Mouse (Mus musculus) lung, embryonic 14.5 days (tissue): ENCODE measurements around the gene Sema4f. TPM values are rescaled to one million over a fixed set of nuclear protein-coding genes. Genes with fewer than 3 reads are reported as not detected.

ENCODE experiments used
- ATAC-seq: fragments of 200-750 bp; cut with Nextera tagmentation; 2 replicates; pipeline ENCODE4 v1.8.0; 2017; ENCODE audit warnings: mild to moderate bottlenecking, moderate TSS enrichment, moderate library complexity; ENCODE audit not compliant: insufficient read depth
- DNase-seq: peaks from one replicate; pipeline ENCODE4 v3.0.0-alpha.2; 2015
- H3K27ac ChIP-seq: fragments of 300-500 bp; sonication (generic); 2 replicates; pipeline ENCODE4 v1.5.1; 2014; ENCODE audit warnings: low read depth, mild to moderate bottlenecking, moderate library complexity
- H3K27me3 ChIP-seq: fragments of 300-500 bp; sonication (generic); 2 replicates; pipeline ENCODE4 v1.6.1; 2014; ENCODE audit warnings: low read length, control low read depth; ENCODE audit not compliant: insufficient read depth
- H3K36me3 ChIP-seq: fragments of 300-500 bp; sonication (generic); 2 replicates; pipeline ENCODE4 v1.6.1; 2014; ENCODE audit warnings: control low read depth; ENCODE audit not compliant: insufficient read depth
- H3K4me1 ChIP-seq: fragments of 300-500 bp; sonication (generic); 2 replicates; pipeline ENCODE4 v1.6.1; 2014; ENCODE audit warnings: antibody characterized with exemption, control low read depth; ENCODE audit not compliant: insufficient read depth
- H3K4me2 ChIP-seq: fragments of 300-500 bp; sonication (generic); 2 replicates; pipeline ENCODE4 v1.6.1; 2014; ENCODE audit warnings: mild to moderate bottlenecking
- H3K4me3 ChIP-seq: fragments of 300-500 bp; sonication (generic); 2 replicates; pipeline ENCODE4 v1.5.1; 2014; ENCODE audit warnings: low read depth, low read length
- H3K9ac ChIP-seq: fragments of 300-500 bp; sonication (generic); 2 replicates; pipeline ENCODE4 v1.6.1; 2014
- H3K9me3 ChIP-seq: fragments of 300-500 bp; sonication (generic); 2 replicates; pipeline ENCODE4 v1.6.1; 2016; ENCODE audit warnings: low read depth, low read length, control low read depth
- CTCF ChIP-seq: IDR thresholded peaks from 2 replicates; pipeline ENCODE4 v1.5.1; 2016; ENCODE audit warnings: antibody characterized with exemption, low read depth
- WGBS: fragments of 180-500 bp; shearing (Covaris S2); extraction: QIAGEN DNeasy Blood & Tissue Kit; methylation state at CpG from one replicate; pipeline ENCODE4 v1.1.7; 2014; 5-methylcytosine and 5-hydroxymethylcytosine counted together
- polyA plus RNA-seq: library from polyadenylated mRNA; unstranded; fragments of >200 nt; fragmentation: Nextera tagmentation; extraction: Ambion mirVana; gene quantifications from 2 replicates; pipeline ENCODE4 v1.2.1, GENCODE M21; 2014

The Sema4f gene
- polyA plus RNA-seq = 8.5 and 10.0 TPM in 2 replicates

DNA sequence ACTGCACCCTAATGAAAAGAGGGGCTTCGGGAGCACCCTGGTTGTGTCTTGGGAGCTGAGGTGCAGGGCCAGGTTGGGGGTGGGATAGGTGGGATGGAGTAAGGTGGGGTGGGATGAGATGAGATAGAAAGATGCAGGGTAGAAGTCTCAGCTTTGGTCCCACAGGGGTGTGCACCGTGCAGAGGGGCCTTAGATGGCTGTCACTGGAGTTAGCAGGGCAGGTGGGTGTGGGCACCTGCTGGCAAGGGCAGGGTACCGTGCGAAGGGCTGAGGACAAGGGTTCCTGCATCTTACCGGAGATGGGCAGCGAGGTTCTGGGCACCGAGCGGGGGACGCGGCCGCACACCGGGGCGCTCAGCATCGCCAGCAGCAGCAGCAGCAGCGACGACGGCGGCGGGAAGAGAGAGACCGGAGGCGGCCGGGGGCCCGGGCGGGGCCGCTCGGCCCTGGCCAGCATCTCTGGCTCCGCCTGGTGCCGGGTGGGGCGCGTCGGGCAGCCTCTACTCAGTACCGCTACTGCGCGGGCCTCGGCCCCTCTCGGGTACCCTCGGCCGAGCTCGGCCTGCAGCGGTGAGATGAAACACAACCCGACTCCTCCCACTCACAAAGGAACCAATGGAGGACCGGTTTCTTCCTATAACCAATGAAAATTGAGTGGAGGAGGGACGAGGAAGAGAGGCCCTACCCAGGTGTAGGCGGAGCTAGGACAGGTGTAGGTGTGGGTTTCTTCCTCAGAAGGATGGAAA is at the start of gene Sema4f:
Gene Sema4f (minus strand): TSS at position 603 of the 746 bp plus-strand sequence.
- H3K4me1 ChIP-seq = no peaks in the 10 kb centered on the region
- peak within 1 kb of the TSS; percentile 50 for H3K4me3 ChIP-seq
- peaks cover 10% of the 10 kb centered on the region for H3K27me3 ChIP-seq
- TF ChIP-seq CTCF = no peak
- DNase-seq (peak; percentile 83), ATAC-seq (peak; percentile 99)
- peak within 1 kb of the TSS; percentile 74 for H3K4me2 ChIP-seq
- 2% methylated on average over 44 of the region's 44 CpGs for WGBS
- peak within 1 kb of the TSS; percentile 41 for H3K9ac ChIP-seq
- no peaks in the 10 kb centered on the region for H3K9me3 ChIP-seq
- no peak within 1 kb of the TSS for H3K27ac ChIP-seq
- no peaks in the 10 kb centered on the region for H3K36me3 ChIP-seq

GRCm38 (mm10) chr6:82987411-82987971 is 47.9 kb upstream of the Sema4f start:
- H3K9ac ChIP-seq = no peak overlapping the region
- no peak overlapping the region for H3K27ac ChIP-seq
- H3K27me3 ChIP-seq = no peaks in the 10 kb centered on the region
- WGBS = 15% methylated on average over 9 of the region's 9 CpGs
- H3K9me3 ChIP-seq = no peaks in the 10 kb centered on the region
- no peak for TF ChIP-seq CTCF
- no peak overlapping the region for H3K4me2 ChIP-seq
- no peaks in the 10 kb centered on the region for H3K36me3 ChIP-seq
- no peak overlapping the region for H3K4me3 ChIP-seq
- H3K4me1 ChIP-seq = no peaks in the 10 kb centered on the region
- ATAC-seq = no peak
- no peak for DNase-seq

GRCm38 (mm10) chr6:82971031-82971430 is 31.5 kb upstream of the Sema4f start:
- Histone ChIP-seq H3K4me2 (no peak overlapping the region), H3K36me3 (no peaks in the 10 kb centered on the region), H3K9me3 (no peaks in the 10 kb centered on the region), H3K9ac (no peak overlapping the region), H3K4me1 (no peaks in the 10 kb centered on the region), H3K27me3 (no peaks in the 10 kb centered on the region), H3K4me3 (no peak overlapping the region), H3K27ac (no peak overlapping the region)
- peak; percentile 88 for ATAC-seq
- TF ChIP-seq CTCF = peak; percentile 85
- WGBS = 6% methylated on average over 5 of the region's 5 CpGs
- peak; percentile 88 for DNase-seq

DNA sequence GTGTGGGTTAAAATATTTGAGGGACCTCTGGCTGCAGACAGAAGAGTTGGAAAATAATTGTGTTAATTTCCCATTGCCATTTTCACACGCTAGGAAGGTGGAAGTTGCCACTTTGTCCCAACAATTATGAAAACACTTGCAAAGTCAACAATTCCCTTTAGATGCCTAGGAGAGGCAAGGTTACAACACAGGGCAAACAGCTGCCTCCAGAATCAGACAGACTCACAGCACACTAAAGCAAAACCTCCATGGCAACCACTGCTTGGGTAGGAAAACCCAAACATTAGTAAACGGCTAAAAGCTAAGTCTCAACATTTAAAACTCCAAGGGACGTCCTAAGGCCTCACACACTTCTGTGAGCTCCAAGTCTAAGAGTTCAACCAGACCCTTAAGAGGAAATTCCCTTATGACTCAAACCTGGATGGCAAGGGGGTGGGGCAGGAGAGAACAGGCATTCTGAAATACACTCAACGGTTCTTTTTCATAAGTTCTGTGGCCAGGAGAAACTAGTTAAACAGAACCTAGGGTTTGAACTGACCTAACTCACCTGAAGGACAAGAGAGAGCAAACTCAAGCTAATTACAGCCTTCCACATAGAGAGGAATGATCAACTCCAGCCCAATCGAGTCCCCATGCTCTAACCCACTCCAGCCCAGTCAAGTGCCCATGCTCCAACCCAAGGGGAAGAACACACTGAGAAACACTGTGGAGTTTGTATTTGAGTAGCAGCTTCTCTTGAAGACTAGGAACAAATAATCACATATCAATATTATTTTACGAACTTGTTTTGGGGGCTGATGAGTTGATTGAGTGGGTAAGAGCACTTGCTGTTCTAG is 29.9 kb upstream of the Sema4f start:
- Histone ChIP-seq H3K4me2 (no peak overlapping the region), H3K27ac (peak overlapping the region; percentile 47), H3K4me3 (no peak overlapping the region), H3K4me1 (no peaks in the 10 kb centered on the region), H3K9ac (no peak overlapping the region), H3K9me3 (no peaks in the 10 kb centered on the region), H3K36me3 (no peaks in the 10 kb centered on the region), H3K27me3 (no peaks in the 10 kb centered on the region)
- DNase-seq (peak; percentile 11), ATAC-seq (no peak)
- no peak for TF ChIP-seq CTCF
- WGBS = 47% methylated on average over 6 of the region's 6 CpGs

DNA sequence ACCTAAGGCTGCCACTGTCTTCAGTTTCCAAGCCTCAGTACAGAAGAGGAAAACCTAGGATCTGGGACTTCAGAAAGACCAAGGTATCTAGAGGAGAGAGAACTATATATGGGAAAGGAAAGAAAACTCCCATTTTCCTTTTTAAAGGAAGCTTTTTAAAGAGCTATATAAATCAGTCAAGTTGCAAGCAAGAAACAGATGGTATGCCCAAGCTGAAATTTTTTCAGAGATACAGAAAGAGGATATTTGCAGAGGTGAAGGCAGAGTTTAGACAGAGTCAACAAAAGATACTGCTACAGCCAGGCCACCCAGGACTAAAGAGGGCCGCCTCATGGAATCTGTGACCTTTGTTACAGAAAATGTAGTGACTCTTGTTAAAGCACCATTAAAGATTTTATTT is 22.1 kb upstream of the Sema4f start:
- H3K9ac ChIP-seq = no peak overlapping the region
- no peaks in the 10 kb centered on the region for H3K27me3 ChIP-seq
- H3K36me3 ChIP-seq = no peaks in the 10 kb centered on the region
- H3K4me2 ChIP-seq = no peak overlapping the region
- H3K4me1 ChIP-seq = peaks cover 4% of the 10 kb centered on the region; the same call in 1 of the 2 replicates
- no peak overlapping the region for H3K27ac ChIP-seq
- ATAC-seq = no peak
- no peak for TF ChIP-seq CTCF
- 61% methylated on average over 1 of the region's 1 CpGs for WGBS
- DNase-seq = no peak
- H3K9me3 ChIP-seq = no peaks in the 10 kb centered on the region
- H3K4me3 ChIP-seq = no peak overlapping the region

- Histone ChIP-seq H3K4me3 (no peak overlapping the region), H3K4me1 (peaks cover 4% of the 10 kb centered on the region; the same call in 1 of the 2 replicates), H3K27ac (peak overlapping the region; percentile 82), H3K36me3 (no peaks in the 10 kb centered on the region), H3K4me2 (0 out of 2 replicates have a peak overlapping the region, but pooled peaks have one; percentile 34), H3K27me3 (no peaks in the 10 kb centered on the region), H3K9ac (no peak overlapping the region), H3K9me3 (no peaks in the 10 kb centered on the region)
- 41% methylated on average over 4 of the region's 4 CpGs for WGBS
- ATAC-seq (peak; percentile 94), DNase-seq (peak; percentile 81)
- TF ChIP-seq CTCF = no peak
These were observed 17.1 kb upstream of the Sema4f start for GRCm38 (mm10) chr6:82956553-82957251.
